In genomic region chr8:8335256-8335972, GRCm38 (mm10) we compare ENCODE assay signal across 12 mouse cellular contexts.
DNase-seq lines count a peak whose midpoint lies in the region; ATAC-seq lines count a peak whose summit lies in the region.
"Had no signal": no experiment of that assay in that cellular context is flagged by ENCODE, and none has a peak within 500 bp of the region (broad histone marks: within the 10 kb centered on the region; RNA-seq: fewer than 3 reads in every experiment).

No protein-coding gene starts in this region.

- H3K27ac ChIP-seq in intestine, embryonic 15.5 days = no peak overlapping the region
- H3K27ac ChIP-seq: embryonic facial prominence, embryonic 13.5 days; liver, embryonic 15.5 days had no signal

- H3K9me3 ChIP-seq in intestine, embryonic 15.5 days = no peaks in the 10 kb centered on the region
- H3K9me3 ChIP-seq: embryonic facial prominence, embryonic 13.5 days; liver, embryonic 15.5 days had no signal

- WGBS in intestine, embryonic 15.5 days = 66% methylated on average over 19 of the region's 19 CpGs

- no peaks in the 10 kb centered on the region for H3K36me3 ChIP-seq in intestine, embryonic 15.5 days
- H3K36me3 ChIP-seq: embryonic facial prominence, embryonic 13.5 days; liver, embryonic 15.5 days had no signal

- H3K4me1 ChIP-seq in intestine, embryonic 15.5 days (replicated peaks) = 0 out of 2 replicates have a peak, but pooled peaks cover 3% of the 10 kb centered on the region
- H3K4me1 ChIP-seq: liver, embryonic 15.5 days had no signal

- no peak overlapping the region; the same call in 1 of the 2 replicates for H3K4me2 ChIP-seq in intestine, embryonic 15.5 days (replicated peaks)
- H3K4me2 ChIP-seq: embryonic facial prominence, embryonic 13.5 days; liver, embryonic 15.5 days had no signal

- H3K9ac ChIP-seq in intestine, embryonic 15.5 days = no peak overlapping the region
- H3K9ac ChIP-seq: embryonic facial prominence, embryonic 13.5 days; liver, embryonic 15.5 days had no signal

- H3K27me3 ChIP-seq in intestine, embryonic 15.5 days (replicated peaks) = no peaks in the 10 kb centered on the region
- H3K27me3 ChIP-seq: liver, embryonic 15.5 days had no signal

- H3K4me3 ChIP-seq in intestine, embryonic 15.5 days (replicated peaks) = no peak overlapping the region
- H3K4me3 ChIP-seq: embryonic facial prominence, embryonic 13.5 days; left cerebral cortex, adult 2 months; liver, embryonic 15.5 days had no signal

- ATAC-seq in intestine, embryonic 15.5 days = peak; percentile 89

- DNase-seq in heart, adult 18-20 months = peak; percentile 22 to 44
- DNase-seq in heart, postnatal 4 days = no peak
- DNase-seq in thymus, postnatal 25 days = peak; percentile 14
- no peak for DNase-seq in thymus, postnatal 0 days (ENCODE audit: low spot score)
- DNase-seq in urinary bladder, adult 2 months (ENCODE audit: low spot score) = no peak
- DNase-seq in layer of hippocampus, adult 8-10 months (ENCODE audit: low spot score in 2 of 2) = no peak
- no peak for DNase-seq in lung, postnatal 4 days
- DNase-seq: retina, postnatal 1 day had no signal

Comparison
In these comparisons a context has a peak if more than half of its experiments do, and no peak if none do; other contexts are left out.
1. DNase-seq: peak in heart, adult 18-20 months (2 of 2) and thymus, postnatal 25 days (single experiment); none in heart, postnatal 4 days (single experiment), thymus, postnatal 0 days (single experiment), urinary bladder, adult 2 months (single experiment), layer of hippocampus, adult 8-10 months (0 of 2) and lung, postnatal 4 days (0 of 2).